Comparison of ENCODE assay signal across 8 mouse cellular contexts in genomic region chr8:11700060-11701032, GRCm38 (mm10). TPM values are rescaled to one million over a fixed set of nuclear protein-coding genes. Genes with fewer than 3 reads are reported as not detected.
DNase-seq lines count a peak whose midpoint lies in the region; ATAC-seq and TF ChIP-seq lines count a peak whose summit lies in the region.

No protein-coding gene starts in this region.

- H3K4me2 ChIP-seq in forebrain, embryonic 12.5 days: peak overlapping the region; percentile 47
- H3K4me2 ChIP-seq in heart, postnatal 0 days (ENCODE audit: low read depth, low read length): peak overlapping the region; percentile 40; the same call in 1 of the 2 replicates
- 0 out of 2 replicates have a peak overlapping the region, but pooled peaks have one; percentile 8 for H3K4me2 ChIP-seq in liver, embryonic 16.5 days (ENCODE audit: low read depth, low read length)
- H3K4me2 ChIP-seq in neural tube, embryonic 13.5 days: peak overlapping the region; percentile 53

- H3K27ac ChIP-seq in forebrain, embryonic 12.5 days: no peak overlapping the region
- H3K27ac ChIP-seq in heart, postnatal 0 days (ENCODE audit: low read depth): peak overlapping the region; percentile 47; the same call in 1 of the 2 replicates
- H3K27ac ChIP-seq in liver, embryonic 16.5 days (ENCODE audit: low read length): no peak overlapping the region
- H3K27ac ChIP-seq in neural tube, embryonic 13.5 days (replicated peaks): no peak overlapping the region

- H3K4me1 ChIP-seq in forebrain, embryonic 12.5 days: peaks cover 6% of the 10 kb centered on the region
- no peaks in the 10 kb centered on the region for H3K4me1 ChIP-seq in heart, postnatal 0 days (ENCODE audit: control insufficient read depth, insufficient read depth)
- no peaks in the 10 kb centered on the region; the same call in 1 of the 2 replicates for H3K4me1 ChIP-seq in liver, embryonic 16.5 days (ENCODE audit: control insufficient read depth, low read depth, low read length)
- peaks cover 5% of the 10 kb centered on the region for H3K4me1 ChIP-seq in neural tube, embryonic 13.5 days (replicated peaks)

- H3K36me3 ChIP-seq in forebrain, embryonic 12.5 days (replicated peaks): no peaks in the 10 kb centered on the region
- H3K36me3 ChIP-seq in heart, postnatal 0 days (replicated peaks; ENCODE audit: control insufficient read depth, insufficient read depth, low read length): no peaks in the 10 kb centered on the region
- no peaks in the 10 kb centered on the region for H3K36me3 ChIP-seq in liver, embryonic 16.5 days (ENCODE audit: control insufficient read depth, insufficient read depth)
- H3K36me3 ChIP-seq in neural tube, embryonic 13.5 days: no peaks in the 10 kb centered on the region

- TF ChIP-seq CTCF in heart, postnatal 0 days (IDR thresholded peaks at IDR 0.05; ENCODE audit: low read depth): peak; percentile 93

- peak; percentile 50 for DNase-seq in c-Kit-positive CD71-negative TER-119-negative erythroid progenitor cells, embryonic 14.5 days (ENCODE audit: low read depth)
- peak; percentile 55 for DNase-seq in heart, postnatal 0 days (ENCODE audit: low spot score)
- peak; percentile 91 to 92 for DNase-seq in kidney, postnatal 4 days
- DNase-seq in telencephalon, adult 2 months (ENCODE audit: low read depth, low spot score): peak; percentile 44

- H3K27me3 ChIP-seq in forebrain, embryonic 12.5 days: peaks cover 15% of the 10 kb centered on the region
- no peaks in the 10 kb centered on the region for H3K27me3 ChIP-seq in heart, postnatal 0 days (ENCODE audit: control insufficient read depth, insufficient read depth, low read length)
- no peaks in the 10 kb centered on the region for H3K27me3 ChIP-seq in liver, embryonic 16.5 days (ENCODE audit: control insufficient read depth, insufficient read depth, low read depth, low read length)
- H3K27me3 ChIP-seq in neural tube, embryonic 13.5 days: peaks cover 5% of the 10 kb centered on the region; the same call in 1 of the 2 replicates

- H3K4me3 ChIP-seq in forebrain, embryonic 12.5 days (replicated peaks): peak overlapping the region; percentile 16
- H3K4me3 ChIP-seq in heart, postnatal 0 days (ENCODE audit: low read depth, low read length): no peak overlapping the region
- H3K4me3 ChIP-seq in liver, embryonic 16.5 days (ENCODE audit: low read depth, low read length): no peak overlapping the region
- peak overlapping the region; percentile 22 for H3K4me3 ChIP-seq in neural tube, embryonic 13.5 days

- H3K9ac ChIP-seq in forebrain, embryonic 12.5 days: peak overlapping the region; percentile 36; the same call in 1 of the 2 replicates
- H3K9ac ChIP-seq in heart, postnatal 0 days (replicated peaks; ENCODE audit: low read depth, low read length): no peak overlapping the region
- H3K9ac ChIP-seq in liver, embryonic 16.5 days (ENCODE audit: low read depth, low read length): no peak overlapping the region
- peak overlapping the region; percentile 58 for H3K9ac ChIP-seq in neural tube, embryonic 13.5 days

- ATAC-seq in CD4-positive, CD25-positive, alpha-beta regulatory T cell, adult 4 months: peak; percentile 49
- peak; percentile 78 for ATAC-seq in forebrain, embryonic 12.5 days (ENCODE audit: low FRiP score)
- peak; percentile 81 for ATAC-seq in heart, postnatal 0 days (ENCODE audit: insufficient read depth, low read depth)
- peak; percentile 58 for ATAC-seq in liver, embryonic 16.5 days (ENCODE audit: low read depth)
- peak; percentile 83 for ATAC-seq in neural tube, embryonic 13.5 days (ENCODE audit: low read depth)

- WGBS in forebrain, embryonic 12.5 days: 38% methylated on average over 26 of the region's 26 CpGs
- 32% methylated on average over 26 of the region's 26 CpGs for WGBS in heart, postnatal 0 days
- 35% methylated on average over 26 of the region's 26 CpGs for WGBS in liver, embryonic 16.5 days (ENCODE audit: insufficient replicate concordance)
- 40% methylated on average over 26 of the region's 26 CpGs for WGBS in neural tube, embryonic 13.5 days

- no peaks in the 10 kb centered on the region for H3K9me3 ChIP-seq in forebrain, embryonic 12.5 days
- H3K9me3 ChIP-seq in heart, postnatal 0 days (replicated peaks; ENCODE audit: control insufficient read depth, low read length): no peaks in the 10 kb centered on the region
- no peaks in the 10 kb centered on the region for H3K9me3 ChIP-seq in liver, embryonic 16.5 days (replicated peaks; ENCODE audit: control insufficient read depth, low read length)
- no peaks in the 10 kb centered on the region for H3K9me3 ChIP-seq in neural tube, embryonic 13.5 days

- TF ChIP-seq EP300 in heart, postnatal 0 days (IDR thresholded peaks at IDR 0.05; ENCODE audit: low read depth): no peak

RNA-seq across cellular contexts. Expression of gene 1700016D06Rik, which starts 0.5 kb away (rescaled TPM):
- polyA plus RNA-seq in CD4-positive, CD25-positive, alpha-beta regulatory T cell, adult 4 months (2017; shearing (Covaris generic)): under 1 TPM; 0.51 to 0.54 TPM
- polyA plus RNA-seq in forebrain, embryonic 12.5 days (2016; fragmentation: Nextera tagmentation; extraction: Ambion mirVana): not detected in 2 replicates
- not detected in 2 replicates for total RNA-seq in heart, postnatal 0 days (2014; rRNA removed; ENCODE audit: low replicate concordance)
- polyA plus RNA-seq in heart, postnatal 0 days (2015; fragmentation: Nextera tagmentation; extraction: Ambion mirVana): not detected in 2 replicates
- not detected in 2 replicates for polyA plus RNA-seq in liver, embryonic 16.5 days (2015; fragmentation: Nextera tagmentation; extraction: Ambion mirVana)
- polyA plus RNA-seq in neural tube, embryonic 13.5 days (2015; fragmentation: Nextera tagmentation; extraction: Ambion mirVana): not detected in 2 replicates

RNA-seq across cellular contexts. Expression of gene Arhgef7, which starts 27.2 kb away (rescaled TPM):
- polyA plus RNA-seq in CD4-positive, CD25-positive, alpha-beta regulatory T cell, adult 4 months (2017; shearing (Covaris generic)): 10 to 100 TPM; 33.2 to 42.6 TPM
- polyA plus RNA-seq in forebrain, embryonic 12.5 days (2016; fragmentation: Nextera tagmentation; extraction: Ambion mirVana): 78.8 and 82.1 TPM in 2 replicates
- total RNA-seq in heart, postnatal 0 days (2014; rRNA removed; ENCODE audit: low replicate concordance): 77.1 TPM in 2 replicates
- 43.7 and 49.2 TPM in 2 replicates for polyA plus RNA-seq in heart, postnatal 0 days (2015; fragmentation: Nextera tagmentation; extraction: Ambion mirVana)
- polyA plus RNA-seq in liver, embryonic 16.5 days (2015; fragmentation: Nextera tagmentation; extraction: Ambion mirVana): 9.1 and 10.1 TPM in 2 replicates
- 60.7 and 61.6 TPM in 2 replicates for polyA plus RNA-seq in neural tube, embryonic 13.5 days (2015; fragmentation: Nextera tagmentation; extraction: Ambion mirVana)

Comparison
In these comparisons a context has a peak if more than half of its experiments do, and no peak if none do; other contexts are left out.
1. H3K4me3 ChIP-seq: peak in forebrain, embryonic 12.5 days (single experiment) and neural tube, embryonic 13.5 days (single experiment); none in heart, postnatal 0 days (single experiment) and liver, embryonic 16.5 days (single experiment).
2. H3K9ac ChIP-seq: peak in forebrain, embryonic 12.5 days (single experiment) and neural tube, embryonic 13.5 days (single experiment); none in heart, postnatal 0 days (single experiment) and liver, embryonic 16.5 days (single experiment).
3. Peak in every context shown above with its lines, with median percentiles within 50 percentile points of each other: ATAC-seq, DNase-seq and H3K4me2 ChIP-seq.